Comparison of ENCODE assay signal across 25 mouse cellular contexts in genomic region chr12:4506810-4507430, GRCm38 (mm10). TPM values are rescaled to one million over a fixed set of nuclear protein-coding genes. Genes with fewer than 3 reads are reported as not detected.
DNase-seq lines count a peak whose midpoint lies in the region; ATAC-seq and TF ChIP-seq lines count a peak whose summit lies in the region.
"Had no signal": no experiment of that assay in that cellular context is flagged by ENCODE, and none has a peak within 500 bp of the region (broad histone marks: within the 10 kb centered on the region; RNA-seq: fewer than 3 reads in every experiment).

No protein-coding gene starts in this region.

- H3K4me3 ChIP-seq in layer of hippocampus, adult 2 months, result no peak overlapping the region; the same call in 1 of the 2 replicates
- H3K4me3 ChIP-seq in hindbrain, embryonic 15.5 days, result no peak overlapping the region
- H3K4me3 ChIP-seq in myocyte, result no peak overlapping the region
- H3K4me3 ChIP-seq: embryonic facial prominence, embryonic 13.5 days; erythroblast, embryonic 14.5 days; forebrain, embryonic 12.5 days; limb, embryonic 13.5 days; liver, embryonic 12.5 days; midbrain, embryonic 15.5 days had no signal

- no peaks in the 10 kb centered on the region for H3K36me3 ChIP-seq in hindbrain, embryonic 15.5 days
- H3K36me3 ChIP-seq in myocyte (ENCODE audit: control insufficient read depth, insufficient read depth), result no peaks in the 10 kb centered on the region
- H3K36me3 ChIP-seq: embryonic facial prominence, embryonic 13.5 days; forebrain, embryonic 12.5 days; G1E; limb, embryonic 13.5 days; liver, embryonic 12.5 days; midbrain, embryonic 15.5 days had no signal

- intact Hi-C loops in gastrocnemius, postnatal 36 days (cut with DNase I), result no loop called here

- peak overlapping the region; percentile 83 for H3K27ac ChIP-seq in layer of hippocampus, adult 2 months
- H3K27ac ChIP-seq in hindbrain, embryonic 15.5 days (replicated peaks), result peak overlapping the region; percentile 35
- H3K27ac ChIP-seq: embryonic facial prominence, embryonic 13.5 days; forebrain, embryonic 12.5 days; limb, embryonic 13.5 days; liver, embryonic 12.5 days; midbrain, embryonic 15.5 days had no signal

- no peak for TF ChIP-seq POLR2A in myocyte (IDR thresholded peaks at IDR 0.05; ENCODE audit: insufficient read length, low read depth)

- H3ac ChIP-seq in myocyte (ENCODE audit: control insufficient read depth, insufficient read length), result no peak overlapping the region

- no peak overlapping the region for H3K9ac ChIP-seq in hindbrain, embryonic 15.5 days
- H3K9ac ChIP-seq: embryonic facial prominence, embryonic 13.5 days; forebrain, embryonic 12.5 days; limb, embryonic 13.5 days; liver, embryonic 12.5 days; midbrain, embryonic 15.5 days had no signal

- H3K4me2 ChIP-seq in hindbrain, embryonic 15.5 days, result no peak overlapping the region
- peak overlapping the region; percentile 48 for H3K4me2 ChIP-seq in myocyte (ENCODE audit: low read depth)
- H3K4me2 ChIP-seq: embryonic facial prominence, embryonic 13.5 days; forebrain, embryonic 12.5 days; heart, embryonic 11.5 days; limb, embryonic 13.5 days; liver, embryonic 12.5 days; midbrain, embryonic 15.5 days had no signal

- WGBS in hindbrain, embryonic 15.5 days, result 35% methylated on average over 7 of the region's 7 CpGs

- DNase-seq in layer of hippocampus, adult 2 months (ENCODE audit: low spot score in 2 of 2), result no peak
- DNase-seq in layer of hippocampus, postnatal 10 days (ENCODE audit: low spot score in 2 of 2), result no peak
- DNase-seq in R1 (ENCODE audit: low read depth, low spot score), result peak; percentile 43
- no peak for DNase-seq in gastrocnemius, postnatal 36 days
- DNase-seq in adrenal gland, adult 18-20 months (ENCODE audit: low spot score in 2 of 2), result no peak
- DNase-seq in cerebellum, postnatal 25 days, result no peak
- DNase-seq: adrenal gland, adult 8-10 months; embryo, embryonic 11 days; gastrocnemius, postnatal 10 days; kidney, adult 2 months; kidney, postnatal 10 days; lung, adult 18-20 months; lung, postnatal 10 days; thymus, adult 2 months had no signal

- ATAC-seq in hindbrain, embryonic 15.5 days (ENCODE audit: low FRiP score, low read depth), result 0 out of 2 replicates have a peak, but pooled peaks have one; percentile 17
- ATAC-seq: liver, embryonic 12.5 days had no signal

- H3K9me3 ChIP-seq in hindbrain, embryonic 15.5 days, result no peaks in the 10 kb centered on the region
- H3K9me3 ChIP-seq: embryonic facial prominence, embryonic 13.5 days; forebrain, embryonic 12.5 days; G1E; limb, embryonic 13.5 days; liver, embryonic 12.5 days; midbrain, embryonic 15.5 days had no signal

- TF ChIP-seq CTCF in layer of hippocampus, adult 2 months (conservative IDR thresholded peaks at IDR 0.05), result no peak

- H3K79me2 ChIP-seq in myocyte (ENCODE audit: control insufficient read depth, insufficient read depth), result no peaks in the 10 kb centered on the region

- peaks cover 9% of the 10 kb centered on the region for H3K4me1 ChIP-seq in hindbrain, embryonic 15.5 days (replicated peaks)

- H3K27me3 ChIP-seq in hindbrain, embryonic 15.5 days, result no peaks in the 10 kb centered on the region
- no peaks in the 10 kb centered on the region for H3K27me3 ChIP-seq in myocyte (ENCODE audit: control insufficient read depth, insufficient read depth, insufficient read length)
- H3K27me3 ChIP-seq: embryonic facial prominence, embryonic 13.5 days; forebrain, embryonic 12.5 days; limb, embryonic 13.5 days; midbrain, embryonic 15.5 days; Patski had no signal

TF ChIP-seq in myocyte, 11 proteins besides CTCF, POLR2A, EP300 and RAD21:
- TF ChIP-seq TCF12 (IDR thresholded peaks at IDR 0.05; ENCODE audit: insufficient read depth, poor library complexity, severe bottlenecking) (no peak), MYOG (IDR thresholded peaks at IDR 0.05; ENCODE audit: control insufficient read depth in 1 of 3, insufficient read depth in 1 of 3, insufficient read length in 2 of 3, low read depth in 2 of 3) (no peak), POLR2AphosphoS2 (IDR thresholded peaks at IDR 0.05; ENCODE audit: insufficient read length, low read depth) (no peak), REST (IDR thresholded peaks at IDR 0.05; ENCODE audit: insufficient read depth, insufficient read length) (no peak), SRF (IDR thresholded peaks at IDR 0.05; ENCODE audit: control insufficient read depth, insufficient read length, low read depth) (no peak), CEBPB (IDR thresholded peaks at IDR 0.05; ENCODE audit: insufficient read depth, poor library complexity, severe bottlenecking) (no peak), MYOD1 (IDR thresholded peaks at IDR 0.05; ENCODE audit: control insufficient read depth in 1 of 3, insufficient read length in 2 of 3, low read depth in 2 of 3) (no peak)

RNA-seq across cellular contexts. Expression of gene Ncoa1, which starts 29.9 kb away (rescaled TPM):
- 100 to 1,000 TPM; 142 to 146 TPM for total RNA-seq in layer of hippocampus, adult 2 months (2021)
- 100 to 1,000 TPM; 103 to 108 TPM for total RNA-seq in layer of hippocampus, postnatal 10 days (2021)
- polyA plus RNA-seq in hindbrain, embryonic 15.5 days (2015; fragmentation: Nextera tagmentation; extraction: Ambion mirVana), result 14.1 and 16.8 TPM in 2 replicates
- polyA plus RNA-seq in myocyte (2012; fragmentation: generic; extraction: Trizol), result 7.1 TPM
- 10 to 100 TPM; 22.2 to 22.5 TPM for total RNA-seq in gastrocnemius, postnatal 36 days (2021)
- total RNA-seq in adrenal gland, adult 18-20 months (2021), result 10 to 100 TPM; 34.8 to 36.2 TPM
